Mouse (Mus musculus): ENCODE measurements at regions not wholly inside any gene's neighbourhood (a gene's known extent, or its start where the extent isn't known, plus 50 kb on each side); places are given as distances from the start of the nearest gene placed in this dataset.

- no peak for DNase-seq
Measured at GRCm38 (mm10) chr2:47750997-47751623, 1062.8 kb upstream of the Acvr2a start.

- no peak for DNase-seq
Measured at GRCm38 (mm10) chr2:47755716-47756115, 1058.2 kb upstream of the Acvr2a start.

- no peak for DNase-seq
Measured at GRCm38 (mm10) chr2:47756248-47756647, 1057.7 kb upstream of the Acvr2a start.

- no peak for DNase-seq
Measured at GRCm38 (mm10) chr2:47775766-47776165, 1038.1 kb upstream of the Acvr2a start.

DNA sequence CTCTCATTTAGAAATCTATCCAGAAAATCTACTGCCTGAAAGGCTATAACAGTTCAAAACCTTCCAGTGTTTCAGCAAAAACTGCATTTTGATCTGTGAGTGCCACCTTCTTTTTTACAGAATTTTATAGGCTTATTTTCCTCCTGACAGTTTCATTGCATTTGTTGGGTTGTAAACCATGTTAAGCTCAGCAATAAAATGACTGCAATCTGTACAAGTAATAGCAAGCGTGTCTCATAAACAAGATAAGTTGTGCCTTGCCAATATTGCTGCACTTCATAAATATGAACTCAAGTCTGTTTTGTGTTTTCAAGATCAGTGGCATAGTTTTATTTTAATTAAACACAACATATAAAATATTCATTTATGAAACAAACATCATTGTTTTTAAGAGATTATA lies 1036.9 kb upstream of the Acvr2a start:
- no peak for DNase-seq

GRCm38 (mm10) chr2:47785848-47786247 lies 1028.1 kb upstream of the Acvr2a start:
- DNase-seq = peak; percentile 56

DNA sequence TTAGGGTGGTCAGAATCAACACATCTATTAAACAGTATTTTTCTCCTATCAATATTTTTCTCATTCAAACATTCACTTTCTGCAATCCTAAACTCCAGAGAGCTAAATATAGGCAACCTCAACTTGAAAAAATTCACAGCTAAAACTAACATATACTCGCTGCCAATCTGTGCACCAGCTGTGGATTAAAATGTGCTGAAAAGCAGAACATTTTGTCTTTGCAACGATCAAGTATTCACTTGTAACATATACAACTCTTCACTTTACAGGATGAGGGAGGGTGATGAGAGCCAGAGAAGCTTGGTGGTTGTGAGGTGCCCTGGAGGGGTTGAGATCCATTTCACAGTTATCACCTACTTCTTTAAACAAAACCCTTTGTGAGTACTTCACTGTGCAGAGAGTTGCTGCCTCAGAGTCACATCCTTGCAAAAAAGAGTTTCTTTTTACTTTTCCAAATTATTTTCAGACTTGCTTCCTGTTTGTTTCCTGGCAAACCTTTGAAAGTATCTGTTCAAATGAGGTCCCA lies 991.1 kb upstream of the Acvr2a start:
- no peak for DNase-seq

GRCm38 (mm10) chr2:47832493-47832892 lies 981.4 kb upstream of the Acvr2a start:
- no peak for DNase-seq

GRCm38 (mm10) chr2:47833517-47833916 lies 980.4 kb upstream of the Acvr2a start:
- DNase-seq = no peak

- no peak for DNase-seq
Measured at GRCm38 (mm10) chr2:47834055-47834799, 979.7 kb upstream of the Acvr2a start.

DNA sequence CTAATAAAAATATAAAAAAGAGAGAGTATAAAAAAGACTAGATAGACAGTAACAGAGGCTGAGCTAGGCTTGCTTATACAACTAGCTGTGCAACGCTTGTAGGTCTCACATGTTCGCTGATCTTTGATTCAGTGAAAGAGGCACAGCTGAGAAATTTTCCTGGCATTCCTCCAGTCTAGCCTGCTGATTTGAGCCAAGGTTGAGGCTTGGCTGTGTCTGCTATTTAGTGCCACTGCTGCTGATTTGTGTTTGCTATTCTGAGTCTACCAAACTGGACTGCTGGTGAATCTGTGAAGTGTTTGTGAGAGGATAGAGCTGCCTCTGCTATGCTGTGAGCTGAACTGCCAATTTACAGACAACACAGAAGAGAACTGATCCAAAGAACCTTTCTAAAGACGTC lies 956.7 kb upstream of the Acvr2a start:
- DNase-seq = no peak

- no peak for DNase-seq
Measured at GRCm38 (mm10) chr2:47862446-47862845, 951.5 kb upstream of the Acvr2a start.

DNA sequence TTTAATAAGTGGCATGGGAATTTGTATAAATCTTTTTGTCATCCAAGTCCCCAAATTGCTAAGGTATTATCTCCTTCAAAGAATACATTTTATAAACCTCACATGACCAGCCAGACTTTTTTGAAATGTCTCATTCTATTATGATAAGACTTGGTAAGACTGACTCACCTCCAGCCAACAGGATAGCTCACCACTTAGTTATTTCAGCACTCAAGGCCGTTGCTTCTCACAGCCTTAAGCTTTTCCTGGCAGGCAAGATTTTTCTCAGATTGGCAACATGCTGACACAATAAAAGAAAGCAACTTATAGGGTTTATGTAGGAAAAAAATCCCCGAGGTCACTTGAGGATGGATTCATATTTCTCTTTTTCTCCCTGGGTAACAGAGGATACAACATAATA lies 935.9 kb upstream of the Acvr2a start:
- no peak for DNase-seq

- DNase-seq = no peak
Measured at GRCm38 (mm10) chr2:47879071-47879470, 934.8 kb upstream of the Acvr2a start.

DNA sequence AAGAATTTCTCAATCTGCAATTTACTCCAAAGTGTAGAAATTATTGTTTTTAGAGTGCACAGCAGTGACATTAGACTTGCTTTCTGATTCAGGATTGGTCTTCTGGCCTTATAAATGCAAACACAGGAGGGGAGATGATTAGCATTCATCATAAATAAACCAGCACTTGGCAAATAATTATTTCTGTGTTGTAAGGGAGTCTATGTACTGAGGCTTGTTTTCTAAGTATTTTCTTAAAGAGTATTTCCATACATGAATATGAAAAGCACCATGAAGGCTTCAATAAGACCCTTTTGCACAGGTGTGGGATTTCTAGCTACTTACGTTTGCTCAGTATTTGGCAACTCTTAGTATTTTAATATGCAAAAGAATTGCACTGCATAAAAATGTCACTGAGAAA lies 934.1 kb upstream of the Acvr2a start:
- DNase-seq = no peak

GRCm38 (mm10) chr2:47888166-47888565 lies 925.7 kb upstream of the Acvr2a start:
- no peak for DNase-seq

DNA sequence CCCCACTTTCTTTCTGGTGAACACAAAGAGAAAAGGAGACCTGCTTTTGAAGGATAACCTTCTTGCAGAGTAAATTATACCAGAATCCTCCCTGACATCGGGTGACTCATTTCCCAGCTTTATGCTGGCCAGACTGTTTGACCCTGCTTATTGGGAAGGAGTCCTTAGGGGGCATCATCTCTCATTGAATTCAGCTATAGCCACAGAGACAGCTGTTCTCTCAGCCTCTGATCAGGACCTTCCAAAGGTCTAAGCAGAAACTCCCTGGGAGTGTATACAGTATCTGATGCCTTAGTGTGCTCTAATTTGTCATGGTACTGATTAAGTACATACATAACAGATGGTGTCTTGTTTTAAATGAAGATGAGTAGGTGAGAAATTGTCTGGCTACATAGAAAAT lies 922.5 kb upstream of the Acvr2a start:
- DNase-seq = no peak

DNA sequence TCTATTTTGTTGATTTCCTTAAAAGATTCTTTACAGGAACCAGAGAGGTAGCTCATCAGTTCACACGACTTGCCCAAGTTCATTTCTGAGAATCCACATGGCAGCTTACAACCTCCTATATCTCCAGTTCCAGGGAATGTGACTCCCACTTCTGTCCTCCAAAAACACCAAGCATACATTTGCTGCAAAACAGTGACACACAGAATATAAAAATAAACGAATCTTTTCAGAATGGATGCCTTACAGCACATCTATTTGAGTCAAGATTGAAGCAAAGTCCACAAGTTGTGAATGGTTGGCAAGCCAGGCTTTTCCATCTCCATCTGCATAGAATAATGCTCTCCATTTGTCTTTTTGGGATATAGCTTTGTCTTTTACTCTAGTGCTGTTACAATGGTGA lies 921.0 kb upstream of the Acvr2a start:
- DNase-seq = no peak

- no peak for DNase-seq
Measured at GRCm38 (mm10) chr2:47894806-47895205, 919.1 kb upstream of the Acvr2a start.

DNA sequence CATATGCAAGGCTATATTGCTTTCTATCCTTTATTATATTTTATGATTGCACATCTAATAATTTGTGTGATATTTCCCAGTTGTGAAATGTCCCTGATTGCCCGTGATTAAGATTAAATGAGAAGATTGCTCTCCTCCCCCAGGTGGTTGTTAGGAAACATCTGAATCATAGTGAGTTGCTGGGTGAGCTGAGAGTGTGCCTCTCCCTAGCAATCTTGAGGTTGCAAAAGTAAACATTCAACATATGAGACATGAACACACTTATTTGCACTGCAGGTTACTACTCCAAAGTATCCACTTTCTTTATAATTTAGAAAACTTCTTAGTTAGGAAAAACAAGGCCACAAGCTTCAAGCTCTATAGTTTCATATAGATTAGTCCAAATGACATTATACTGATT lies 899.6 kb upstream of the Acvr2a start:
- DNase-seq = no peak

DNA sequence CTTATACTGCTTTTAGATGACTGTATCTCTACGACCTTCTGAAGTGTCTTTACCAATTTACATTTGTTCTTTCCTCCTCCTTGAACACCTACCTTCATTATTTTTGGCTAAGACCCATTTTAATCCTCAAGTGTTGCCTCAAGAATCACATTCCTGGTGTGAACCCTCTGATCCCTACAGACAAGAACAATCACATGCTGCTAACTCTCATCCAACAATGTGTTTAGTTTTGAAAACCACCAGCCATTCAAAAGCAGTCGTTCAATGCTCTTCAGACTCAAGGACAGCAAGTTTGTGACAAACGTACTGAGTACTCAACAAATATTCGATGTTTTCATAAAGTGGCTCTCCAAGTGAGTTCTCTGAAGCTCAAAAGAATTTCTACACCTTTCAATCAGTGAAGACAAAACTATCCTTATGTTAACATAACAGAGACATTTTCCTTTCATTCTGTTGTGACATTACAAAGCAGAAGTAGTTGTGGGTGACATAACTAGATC lies 898.9 kb upstream of the Acvr2a start:
- DNase-seq = no peak

- DNase-seq = no peak
Measured at GRCm38 (mm10) chr2:47922965-47923364, 890.9 kb upstream of the Acvr2a start.

DNA sequence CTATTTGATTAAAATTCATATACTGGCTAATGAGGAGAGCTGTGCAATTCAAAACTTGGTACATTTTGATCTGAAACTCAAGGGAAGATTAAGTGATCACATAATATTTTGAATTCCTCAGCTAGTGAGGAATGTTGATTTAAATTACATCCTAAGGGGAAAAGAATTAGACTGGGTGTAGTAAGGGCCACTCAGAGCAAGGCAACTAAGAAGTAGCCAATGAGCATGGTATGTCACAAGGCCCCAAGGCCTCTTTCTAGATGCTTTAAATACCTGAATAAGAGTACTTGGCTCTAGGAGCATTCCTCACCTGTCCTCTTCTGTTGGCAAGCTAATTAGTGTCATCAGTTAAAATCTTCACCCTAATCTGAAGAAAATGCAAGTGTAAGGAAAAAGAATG lies 887.3 kb upstream of the Acvr2a start:
- DNase-seq = no peak

- peak; percentile 9 for DNase-seq
Measured at GRCm38 (mm10) chr2:47945061-47945460, 868.8 kb upstream of the Acvr2a start.

All from gastrocnemius, postnatal 10 days (tissue).